Mouse (Mus musculus) embryonic facial prominence, embryonic 11.5 days (tissue): Measurements from ENCODE around the gene Fibcd1. TPM values are rescaled to one million over a fixed set of nuclear protein-coding genes. Genes with fewer than 3 reads are reported as not detected.

Source experiments
- ATAC-seq: fragments of 200-750 bp; cut with Nextera tagmentation; replicated peaks from 2 replicates; pipeline ENCODE4 v1.8.0; 2017; ENCODE audit warnings: low read depth; ENCODE audit not compliant: insufficient number of reproducible peaks, low FRiP score, low TSS enrichment
- DNase-seq: peaks from one replicate; pipeline ENCODE4 v3.0.0-alpha.2; 2015; ENCODE audit warnings: low spot score
- H3K27ac ChIP-seq: fragments of 300-500 bp; sonication (generic); replicated peaks from 2 replicates; pipeline ENCODE4 v1.5.1; 2014; ENCODE audit warnings: mild to moderate bottlenecking, low read depth, low read length, control low read depth
- H3K27me3 ChIP-seq: fragments of 300-500 bp; sonication (generic); 2 replicates; pipeline ENCODE4 v1.6.1; 2014; ENCODE audit warnings: mild to moderate bottlenecking, low read length, moderate library complexity, mixed read lengths; ENCODE audit not compliant: control insufficient read depth, insufficient read depth
- H3K36me3 ChIP-seq: fragments of 300-500 bp; sonication (generic); replicated peaks from 2 replicates; pipeline ENCODE4 v1.6.1; 2014; ENCODE audit warnings: low read depth, mild to moderate bottlenecking, low read length, moderate library complexity, mixed read lengths; ENCODE audit not compliant: control insufficient read depth, insufficient read depth
- H3K4me1 ChIP-seq: fragments of 300-500 bp; sonication (generic); 2 replicates; pipeline ENCODE4 v1.6.1; 2014; ENCODE audit warnings: low read length, mixed read lengths; ENCODE audit not compliant: control insufficient read depth, insufficient read depth
- H3K4me2 ChIP-seq: fragments of 300-500 bp; sonication (generic); 2 replicates; pipeline ENCODE4 v1.6.1; 2014; ENCODE audit warnings: low read depth, mild to moderate bottlenecking, control low read depth, low read length, moderate library complexity
- H3K4me3 ChIP-seq: fragments of 300-500 bp; sonication (generic); 2 replicates; pipeline ENCODE4 v1.5.1; 2014; ENCODE audit warnings: low read depth, low read length, control low read depth
- H3K9ac ChIP-seq: fragments of 300-500 bp; sonication (generic); replicated peaks from 2 replicates; pipeline ENCODE4 v1.6.1; 2014; ENCODE audit warnings: mild to moderate bottlenecking, control low read depth, low read length
- H3K9me3 ChIP-seq: fragments of 300-500 bp; sonication (generic); replicated peaks from 2 replicates; pipeline ENCODE4 v1.6.1; 2016; ENCODE audit warnings: mild to moderate bottlenecking, low read length, inconsistent platforms, mixed read lengths; ENCODE audit not compliant: control insufficient read depth
- WGBS: fragments of 180-500 bp; shearing (Covaris S2); extraction: QIAGEN DNeasy Blood & Tissue Kit; methylation state at CpG from one replicate; pipeline ENCODE4 v1.1.7; 2014; 5-methylcytosine and 5-hydroxymethylcytosine counted together
- polyA plus RNA-seq: library from polyadenylated mRNA; unstranded; fragments of >200 nt; fragmentation: Nextera tagmentation; extraction: Ambion mirVana; gene quantifications from 2 replicates; pipeline ENCODE4 v1.2.1, GENCODE M21; 2014

Gene Fibcd1
- polyA plus RNA-seq, 1 experiment from 2014 or later, result 0.11 TPM

GRCm38 (mm10) chr2:31855991-31856390 is 10.2 kb upstream of the Fibcd1 start:
- H3K27ac ChIP-seq, result no peak overlapping the region
- DNase-seq (no peak), ATAC-seq (0 out of 2 replicates have a peak, but pooled peaks have one; percentile 54)
- no peaks in the 10 kb centered on the region for H3K9me3 ChIP-seq
- no peak overlapping the region for H3K4me3 ChIP-seq
- H3K4me2 ChIP-seq, result no peak overlapping the region
- WGBS, result 64% methylated on average over 8 of the region's 8 CpGs
- no peak overlapping the region for H3K9ac ChIP-seq
- no peaks in the 10 kb centered on the region for H3K36me3 ChIP-seq
- peaks cover 10% of the 10 kb centered on the region for H3K4me1 ChIP-seq
- H3K27me3 ChIP-seq, result no peaks in the 10 kb centered on the region; the same call in 1 of the 2 replicates

GRCm38 (mm10) chr2:31850141-31850540 is 4.3 kb upstream of the Fibcd1 start:
- H3K4me1 ChIP-seq, result peaks cover 15% of the 10 kb centered on the region
- H3K36me3 ChIP-seq, result no peaks in the 10 kb centered on the region
- H3K4me3 ChIP-seq, result no peak overlapping the region
- ATAC-seq, result no peak
- no peak overlapping the region for H3K4me2 ChIP-seq
- H3K9ac ChIP-seq, result no peak overlapping the region
- DNase-seq, result no peak
- H3K27me3 ChIP-seq, result peaks cover 21% of the 10 kb centered on the region
- H3K27ac ChIP-seq, result no peak overlapping the region
- WGBS, result 34% methylated on average over 12 of the region's 12 CpGs
- no peaks in the 10 kb centered on the region for H3K9me3 ChIP-seq

DNA sequence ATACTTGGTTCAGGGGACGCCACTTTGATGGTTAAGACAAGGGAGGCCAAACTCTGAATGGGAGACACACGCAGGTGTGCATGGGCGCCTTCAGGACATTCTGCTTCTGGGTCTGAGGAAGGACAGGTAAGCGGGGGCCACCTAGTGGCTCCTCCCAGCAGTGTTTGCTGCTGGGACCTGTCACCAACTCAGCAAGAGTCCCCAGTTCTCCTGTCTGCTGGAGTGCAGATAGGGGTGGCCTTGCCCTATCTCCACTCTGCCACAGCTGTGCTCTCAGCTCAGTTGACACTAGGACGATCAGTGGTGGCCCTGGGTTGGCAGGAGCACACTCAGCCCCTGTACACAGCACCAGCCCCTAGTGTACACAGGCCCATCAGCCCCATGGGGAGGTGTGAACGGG is 2.1 kb upstream of the Fibcd1 start:
- no peak for ATAC-seq
- Histone ChIP-seq H3K4me1 (peaks cover 17% of the 10 kb centered on the region), H3K27me3 (peaks cover 29% of the 10 kb centered on the region), H3K9me3 (no peaks in the 10 kb centered on the region), H3K27ac (no peak overlapping the region), H3K4me3 (no peak overlapping the region), H3K4me2 (no peak overlapping the region), H3K9ac (no peak overlapping the region), H3K36me3 (no peaks in the 10 kb centered on the region)
- DNase-seq, result peak; percentile 49
- WGBS, result 20% methylated on average over 6 of the region's 6 CpGs

DNA sequence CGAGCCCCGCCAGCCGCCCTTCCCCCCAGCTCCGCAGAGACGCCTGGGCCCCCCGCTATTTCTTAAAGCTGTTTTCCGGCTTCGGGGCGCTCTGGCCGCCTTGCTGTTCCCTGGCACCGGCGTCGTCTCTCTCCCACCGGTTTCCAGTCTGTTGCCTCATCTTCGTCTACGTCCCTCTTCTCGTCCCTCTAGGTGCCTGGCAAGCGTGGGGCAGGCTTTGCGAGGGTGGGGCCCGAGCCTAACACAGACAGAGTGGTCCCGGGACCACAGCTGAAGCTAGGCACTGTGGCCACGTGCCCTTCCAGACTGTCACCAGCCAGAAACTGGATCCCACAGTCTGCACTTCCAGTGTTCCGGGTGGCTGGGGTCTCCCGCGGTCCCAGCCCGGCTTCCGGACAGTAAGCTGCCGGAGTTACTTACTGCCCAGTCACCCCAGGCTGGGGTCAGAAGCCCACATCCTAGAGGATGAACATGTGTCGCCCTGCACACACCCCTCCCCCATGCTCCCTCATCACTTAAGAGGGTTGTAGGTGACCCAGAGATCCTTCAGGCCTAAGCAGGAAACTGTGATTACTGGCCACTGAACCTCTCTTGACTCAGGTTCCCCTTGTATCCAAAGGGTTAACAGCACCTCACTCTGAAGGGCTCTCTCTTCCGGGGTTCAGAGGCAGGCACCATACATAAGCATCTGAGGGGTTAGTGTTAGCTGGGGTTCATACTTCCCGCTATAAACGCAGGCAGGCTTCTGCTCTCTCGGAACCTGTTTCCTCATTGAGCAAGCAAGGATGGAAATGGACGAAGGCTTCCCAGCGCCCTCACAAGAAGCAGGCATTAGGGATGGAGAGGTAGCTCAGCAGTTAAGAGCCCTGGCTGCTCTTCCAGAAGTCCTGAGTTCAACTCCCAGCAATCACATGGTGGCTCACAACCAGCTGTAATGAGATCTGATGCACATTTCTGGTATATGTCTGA is 1.2 kb upstream of the Fibcd1 start:
- H3K27ac ChIP-seq, result no peak overlapping the region
- peaks cover 17% of the 10 kb centered on the region for H3K4me1 ChIP-seq
- ATAC-seq (no peak), DNase-seq (peak; percentile 33)
- peak overlapping the region; percentile 53 for H3K4me3 ChIP-seq
- peak overlapping the region; percentile 96 for H3K4me2 ChIP-seq
- peak overlapping the region; percentile 44 for H3K9ac ChIP-seq
- no peaks in the 10 kb centered on the region for H3K9me3 ChIP-seq
- 2% methylated on average over 35 of the region's 35 CpGs for WGBS
- no peaks in the 10 kb centered on the region for H3K36me3 ChIP-seq
- H3K27me3 ChIP-seq, result peaks cover 29% of the 10 kb centered on the region

GRCm38 (mm10) chr2:31845512-31845895 is 301 bp downstream of the Fibcd1 start:
- DNase-seq (no peak), ATAC-seq (no peak)
- Histone ChIP-seq H3K36me3 (no peaks in the 10 kb centered on the region), H3K4me3 (peak overlapping the region; percentile 53), H3K4me2 (peak overlapping the region; percentile 96), H3K27me3 (peaks cover 29% of the 10 kb centered on the region), H3K9me3 (no peaks in the 10 kb centered on the region), H3K9ac (peak overlapping the region; percentile 44; the same call in 1 of the 2 replicates), H3K4me1 (peaks cover 17% of the 10 kb centered on the region), H3K27ac (no peak overlapping the region)
- 3% methylated on average over 26 of the region's 26 CpGs for WGBS

- Histone ChIP-seq H3K27ac (no peak overlapping the region), H3K36me3 (no peaks in the 10 kb centered on the region), H3K9me3 (no peaks in the 10 kb centered on the region), H3K4me3 (no peak overlapping the region), H3K4me1 (peaks cover 17% of the 10 kb centered on the region), H3K4me2 (no peak overlapping the region; the same call in 1 of the 2 replicates), H3K27me3 (peaks cover 29% of the 10 kb centered on the region), H3K9ac (no peak overlapping the region)
- no peak for DNase-seq
- 0 out of 2 replicates have a peak, but pooled peaks have one; percentile 17 for ATAC-seq
- 3% methylated on average over 10 of the region's 10 CpGs for WGBS
Measured at GRCm38 (mm10) chr2:31844729-31845136, 1.1 kb downstream of the Fibcd1 start.

- Histone ChIP-seq H3K27me3 (0 out of 2 replicates have a peak, but pooled peaks cover 3% of the 10 kb centered on the region), H3K4me3 (no peak overlapping the region), H3K4me1 (no peaks in the 10 kb centered on the region), H3K4me2 (no peak overlapping the region), H3K36me3 (no peaks in the 10 kb centered on the region), H3K27ac (no peak overlapping the region), H3K9ac (no peak overlapping the region), H3K9me3 (no peaks in the 10 kb centered on the region)
- DNase-seq (no peak), ATAC-seq (no peak)
- WGBS, result 47% methylated on average over 1 of the region's 1 CpGs
Measured at GRCm38 (mm10) chr2:31838868-31839267, 6.9 kb downstream of the Fibcd1 start.

- Histone ChIP-seq H3K9me3 (no peaks in the 10 kb centered on the region), H3K4me3 (no peak overlapping the region), H3K27me3 (no peaks in the 10 kb centered on the region), H3K9ac (no peak overlapping the region), H3K4me2 (no peak overlapping the region), H3K4me1 (no peaks in the 10 kb centered on the region), H3K27ac (no peak overlapping the region), H3K36me3 (no peaks in the 10 kb centered on the region)
- ATAC-seq (no peak; the same call in 1 of the 2 replicates), DNase-seq (no peak)
- WGBS, result 26% methylated on average over 6 of the region's 6 CpGs
Measured at GRCm38 (mm10) chr2:31836985-31837384, 8.8 kb downstream of the Fibcd1 start.
